Mouse (Mus musculus) heart, adult 2 months (tissue): ENCODE results near the gene Anxa1. TPM values are rescaled to one million over a fixed set of nuclear protein-coding genes. Genes with fewer than 3 reads are reported as not detected.

Experiments
- DNase-seq, 2 experiments: peaks; one replicate each; pipeline ENCODE4 v3.0.0; 2021
- H3K27ac ChIP-seq: fragments of 200-600 bp; 2 replicates; pipeline ENCODE4 v1.8.1; 2022
- H3K27me3 ChIP-seq: fragments of 200-500 bp; 2 replicates; pipeline ENCODE4 v1.6.1; 2012; ENCODE audit warnings: mild to moderate bottlenecking, low read length, inconsistent platforms, mixed read lengths; ENCODE audit not compliant: control insufficient read depth, insufficient read depth
- H3K36me3 ChIP-seq: fragments of 200-500 bp; 2 replicates; pipeline ENCODE4 v1.6.1; 2012; ENCODE audit warnings: low read length, inconsistent platforms; ENCODE audit not compliant: control insufficient read depth, insufficient read depth
- H3K4me1 ChIP-seq: fragments of 200-500 bp; 2 replicates; pipeline ENCODE4 v1.6.1; 2011; ENCODE audit warnings: low read length; ENCODE audit not compliant: control insufficient read depth, insufficient read depth
- H3K4me3 ChIP-seq: fragments of 200-600 bp; 2 replicates; pipeline ENCODE4 v1.8.1; 2022
- H3K79me2 ChIP-seq: fragments of 200-500 bp; replicated peaks from 2 replicates; pipeline ENCODE4 v1.6.1; 2012; ENCODE audit warnings: mild to moderate bottlenecking, inconsistent platforms, low read length, moderate library complexity, mixed read lengths; ENCODE audit not compliant: control insufficient read depth, insufficient read depth
- H3K9ac ChIP-seq: fragments of 200-500 bp; 2 replicates; pipeline ENCODE4 v1.6.1; 2012; ENCODE audit warnings: low read depth, mild to moderate bottlenecking, control low read depth, inconsistent platforms, low read length, mixed read lengths
- CTCF ChIP-seq: fragments of 200-600 bp; IDR thresholded peaks from 2 replicates; pipeline ENCODE4 v1.8.1; 2022; ENCODE audit warnings: antibody characterized with exemption, mild to moderate bottlenecking, moderate library complexity
- EP300 ChIP-seq: fragments of 200-500 bp; IDR thresholded peaks from 2 replicates; pipeline ENCODE4 v1.6.1; 2011; ENCODE audit warnings: low read depth, low read length, control low read depth; ENCODE audit not compliant: insufficient read depth
- POLR2A ChIP-seq: fragments of 200-500 bp; IDR thresholded peaks from 2 replicates; pipeline ENCODE4 v1.6.1; 2011; ENCODE audit warnings: mild to moderate bottlenecking, low read depth, low read length, control low read depth; ENCODE audit not compliant: insufficient read depth
- WGBS: fragments of 180-500 bp; shearing (Covaris S2); methylation state at CpG from one replicate; pipeline ENCODE4 v1.1.7; 2018; 5-methylcytosine and 5-hydroxymethylcytosine counted together
- intact Hi-C: fragments of 180-260 bp; cut with DNase I; formaldehyde crosslinking; loops from one replicate; pipeline ENCODE4 v1.15.1; 2025
- polyA plus RNA-seq: library from polyadenylated mRNA; depleted of rRNA; stranded (reverse); fragments of >200 nt; gene quantifications from 2 replicates; pipeline ENCODE4 v1.2.3, GENCODE M21; 2012
- total RNA-seq, 2 experiments: library from RNA; stranded (reverse); gene quantifications; 2 replicates each; pipeline ENCODE4 v1.2.3; 2021

The Anxa1 gene
- total and polyA plus RNA-seq, 3 experiments, result 10.4 to 19.9 (median 17.3) TPM

DNA sequence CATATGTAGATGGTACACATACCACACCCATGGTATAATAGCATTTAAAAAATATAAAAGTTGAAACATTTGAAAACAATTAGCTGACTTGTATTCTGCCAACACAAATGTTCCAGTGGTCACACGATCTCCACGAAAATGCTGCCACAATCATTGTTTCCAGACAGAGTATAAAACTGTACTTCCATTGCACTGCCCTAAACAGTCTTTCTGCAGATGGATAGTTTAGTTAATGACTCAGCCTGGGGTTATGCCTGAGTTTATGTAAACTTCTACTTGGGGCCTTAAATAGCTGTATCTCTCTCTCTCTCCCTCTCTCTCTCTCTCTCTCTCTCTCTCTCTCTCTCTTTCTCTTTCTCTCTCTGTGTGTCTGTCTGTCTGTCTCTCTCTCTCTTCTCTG is 24.7 kb downstream of the Anxa1 start:
- Histone ChIP-seq H3K4me1 (no peaks in the 10 kb centered on the region), H3K4me3 (no peak overlapping the region), H3K79me2 (no peaks in the 10 kb centered on the region), H3K27ac (no peak overlapping the region), H3K36me3 (no peaks in the 10 kb centered on the region), H3K9ac (no peak overlapping the region), H3K27me3 (no peaks in the 10 kb centered on the region)
- TF ChIP-seq POLR2A (no peak), EP300 (no peak), CTCF (no peak)
- intact Hi-C loops, result loop anchor here (10.0 kb wide), 1 partner anchor 399 kb away; no protein-coding TSS in a partner anchor
- no peak for DNase-seq
- WGBS, result 64% methylated on average over 2 of the region's 2 CpGs

DNA sequence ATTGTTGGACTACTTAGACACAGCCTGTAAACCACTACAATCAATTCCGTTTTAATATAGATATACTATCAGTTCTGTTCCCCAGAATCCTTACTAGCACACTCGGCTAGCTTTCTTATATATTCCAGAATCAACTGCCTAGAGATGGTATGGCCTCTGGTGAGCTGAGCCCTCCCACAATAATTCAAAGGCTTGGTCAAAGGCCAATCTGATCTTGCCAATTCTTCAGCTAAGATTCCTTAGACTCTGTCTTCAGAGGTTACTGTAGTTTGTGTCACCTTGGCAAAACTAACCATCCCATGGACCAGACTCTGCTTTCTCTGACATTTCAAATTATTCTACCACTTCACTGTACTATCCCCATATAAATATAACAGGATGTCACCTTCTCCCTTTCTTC is 25.4 kb downstream of the Anxa1 start:
- 57% methylated on average over 2 of the region's 2 CpGs for WGBS
- TF ChIP-seq EP300 (no peak), CTCF (no peak), POLR2A (no peak)

GRCm38 (mm10) chr19:20364931-20365330 is 25.8 kb downstream of the Anxa1 start:
- Histone ChIP-seq H3K27ac (no peak overlapping the region), H3K4me1 (no peaks in the 10 kb centered on the region), H3K9ac (no peak overlapping the region), H3K36me3 (no peaks in the 10 kb centered on the region), H3K79me2 (no peaks in the 10 kb centered on the region), H3K27me3 (no peaks in the 10 kb centered on the region), H3K4me3 (no peak overlapping the region)
- DNase-seq, result no peak
- TF ChIP-seq EP300 (no peak), CTCF (no peak), POLR2A (no peak)
- WGBS, result 71% methylated on average over 13 of the region's 13 CpGs
- intact Hi-C loops, result loop anchor here (10.0 kb wide), 1 partner anchor 400 kb away; no protein-coding TSS in a partner anchor

More for the DNA sequence above, 25.4 kb downstream of the Anxa1 start:
- DNase-seq, result no peak
- H3K27me3 ChIP-seq, result no peaks in the 10 kb centered on the region
- H3K27ac ChIP-seq, result no peak overlapping the region
- H3K4me3 ChIP-seq, result no peak overlapping the region
- H3K36me3 ChIP-seq, result no peaks in the 10 kb centered on the region
- no peaks in the 10 kb centered on the region for H3K4me1 ChIP-seq
- H3K79me2 ChIP-seq, result no peaks in the 10 kb centered on the region
- intact Hi-C loops, result loop anchor here (10.0 kb wide), 1 partner anchor 399 kb away; no protein-coding TSS in a partner anchor
- no peak overlapping the region for H3K9ac ChIP-seq

- 68% methylated on average over 10 of the region's 10 CpGs for WGBS
Measured at GRCm38 (mm10) chr19:20363221-20363620, 27.5 kb downstream of the Anxa1 start.

GRCm38 (mm10) chr19:20361917-20362577 is 28.7 kb downstream of the Anxa1 start:
- intact Hi-C loops, result loop anchor here (1.0 to 10.0 kb wide), 3 partner anchors 19 to 403 kb away; no protein-coding TSS in a partner anchor
- Histone ChIP-seq H3K4me3 (no peak overlapping the region), H3K27me3 (no peaks in the 10 kb centered on the region), H3K9ac (no peak overlapping the region), H3K27ac (no peak overlapping the region), H3K36me3 (no peaks in the 10 kb centered on the region), H3K4me1 (no peaks in the 10 kb centered on the region), H3K79me2 (no peaks in the 10 kb centered on the region)
- 51% methylated on average over 2 of the region's 2 CpGs for WGBS
- no peak for DNase-seq
- peak; percentile 83 for TF ChIP-seq CTCF
- TF ChIP-seq POLR2A, result no peak

More at GRCm38 (mm10) chr19:20363221-20363620, 27.5 kb downstream of the Anxa1 start:
- DNase-seq, result no peak
- Histone ChIP-seq H3K36me3 (no peaks in the 10 kb centered on the region), H3K4me1 (no peaks in the 10 kb centered on the region), H3K4me3 (no peak overlapping the region), H3K27me3 (no peaks in the 10 kb centered on the region), H3K9ac (no peak overlapping the region), H3K27ac (no peak overlapping the region), H3K79me2 (no peaks in the 10 kb centered on the region)
- TF ChIP-seq EP300, result no peak
- peak; percentile 20; the same call in 1 of the 2 replicates for TF ChIP-seq CTCF
- intact Hi-C loops, result loop anchor here (10.0 kb wide), 1 partner anchor 402 kb away; no protein-coding TSS in a partner anchor

DNA sequence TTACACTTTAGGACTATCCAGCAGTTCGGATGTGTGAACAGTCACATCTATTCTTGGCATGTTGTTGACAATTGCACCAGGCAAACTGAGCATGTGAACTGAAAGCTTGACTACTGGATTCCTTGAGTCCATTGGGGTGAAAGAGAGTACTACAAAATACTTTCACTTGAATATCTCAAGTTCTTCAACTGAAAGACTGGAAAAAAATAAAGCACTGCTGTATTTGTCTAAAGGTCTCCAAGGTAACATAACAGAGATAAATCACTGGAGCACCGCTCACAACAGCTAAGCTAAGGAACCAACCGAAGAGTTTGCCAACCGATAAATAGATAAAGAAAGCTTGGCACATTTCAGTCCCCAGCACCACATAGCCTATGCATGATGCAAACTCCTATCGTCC is 32.1 kb downstream of the Anxa1 start:
- Histone ChIP-seq H3K27me3 (no peaks in the 10 kb centered on the region), H3K27ac (no peak overlapping the region), H3K4me1 (no peaks in the 10 kb centered on the region), H3K79me2 (no peaks in the 10 kb centered on the region), H3K9ac (no peak overlapping the region), H3K36me3 (no peaks in the 10 kb centered on the region), H3K4me3 (no peak overlapping the region)
- DNase-seq, result no peak
- intact Hi-C loops, result no loop called here
- 37% methylated on average over 5 of the region's 5 CpGs for WGBS
- no peak for TF ChIP-seq POLR2A
- TF ChIP-seq EP300, result no peak
- TF ChIP-seq CTCF, result no peak
